Mouse (Mus musculus) embryonic facial prominence, embryonic 14.5 days (tissue): ENCODE measurements around the gene Agr3. TPM values are rescaled to one million over a fixed set of nuclear protein-coding genes. Genes with fewer than 3 reads are reported as not detected.

Experiments
- ATAC-seq: fragments of 200-750 bp; cut with Nextera tagmentation; 2 replicates; pipeline ENCODE4 v1.8.0; 2017; ENCODE audit warnings: low read depth, moderate number of reproducible peaks, moderate TSS enrichment
- DNase-seq: peaks from one replicate; pipeline ENCODE4 v3.0.0-alpha.2; 2015; ENCODE audit warnings: low spot score
- H3K27ac ChIP-seq: fragments of 300-500 bp; sonication (generic); replicated peaks from 2 replicates; pipeline ENCODE4 v1.5.1; 2014; ENCODE audit warnings: low read depth, mild to moderate bottlenecking, low read length, moderate library complexity
- H3K27me3 ChIP-seq: fragments of 300-500 bp; sonication (generic); replicated peaks from 2 replicates; pipeline ENCODE4 v1.6.1; 2014; ENCODE audit warnings: low read length; ENCODE audit not compliant: control insufficient read depth, insufficient read depth
- H3K36me3 ChIP-seq: fragments of 300-500 bp; sonication (generic); 2 replicates; pipeline ENCODE4 v1.6.1; 2014; ENCODE audit warnings: low read length, mixed read lengths; ENCODE audit not compliant: control insufficient read depth, insufficient read depth
- H3K4me1 ChIP-seq: fragments of 300-500 bp; sonication (generic); 2 replicates; pipeline ENCODE4 v1.6.1; 2014; ENCODE audit warnings: antibody characterized with exemption, low read length; ENCODE audit not compliant: control insufficient read depth, insufficient read depth
- H3K4me2 ChIP-seq: fragments of 300-500 bp; sonication (generic); 2 replicates; pipeline ENCODE4 v1.6.1; 2014; ENCODE audit warnings: low read depth, mild to moderate bottlenecking, low read length, moderate library complexity, mixed read lengths
- H3K4me3 ChIP-seq: fragments of 300-500 bp; sonication (generic); 2 replicates; pipeline ENCODE4 v1.5.1; 2014; ENCODE audit warnings: low read depth, mild to moderate bottlenecking, low read length
- H3K9ac ChIP-seq: fragments of 300-500 bp; sonication (generic); 2 replicates; pipeline ENCODE4 v1.6.1; 2014; ENCODE audit warnings: low read depth, mild to moderate bottlenecking, low read length, moderate library complexity, mixed read lengths
- H3K9me3 ChIP-seq: fragments of 300-500 bp; sonication (generic); 2 replicates; pipeline ENCODE4 v1.6.1; 2016; ENCODE audit warnings: low read length; ENCODE audit not compliant: control insufficient read depth
- WGBS: fragments of 180-500 bp; shearing (Covaris S2); extraction: QIAGEN DNeasy Blood & Tissue Kit; methylation state at CpG from one replicate; pipeline ENCODE4 v1.1.7; 2014; 5-methylcytosine and 5-hydroxymethylcytosine counted together
- polyA plus RNA-seq: library from polyadenylated mRNA; unstranded; fragments of >200 nt; fragmentation: Nextera tagmentation; extraction: Ambion mirVana; gene quantifications from 2 replicates; pipeline ENCODE4 v1.2.1, GENCODE M21; 2014

Gene Agr3
- 2.1 and 4.0 TPM in 2 replicates for polyA plus RNA-seq

GRCm38 (mm10) chr12:35925402-35925801, at the start of gene Agr3:
Gene Agr3, plus strand, starts transcription at chr12:35925620.
- no peaks in the 10 kb centered on the region for H3K27me3 ChIP-seq
- no peak within 1 kb of the TSS for H3K4me2 ChIP-seq
- no peak within 1 kb of the TSS for H3K4me3 ChIP-seq
- ATAC-seq (peak; percentile 86; the same call in 1 of the 2 replicates), DNase-seq (peak; percentile 61)
- WGBS = 68% methylated on average over 9 of the region's 9 CpGs
- no peak within 1 kb of the TSS for H3K9ac ChIP-seq
- H3K36me3 ChIP-seq = no peaks in the 10 kb centered on the region
- no peaks in the 10 kb centered on the region for H3K9me3 ChIP-seq
- H3K4me1 ChIP-seq = no peaks in the 10 kb centered on the region
- no peak within 1 kb of the TSS for H3K27ac ChIP-seq

GRCm38 (mm10) chr12:35884892-35885558, 40.4 kb upstream of the Agr3 start:
- ATAC-seq = no peak
- no peaks in the 10 kb centered on the region for H3K36me3 ChIP-seq

GRCm38 (mm10) chr12:35889383-35889782, 36.0 kb upstream of the Agr3 start:
- DNase-seq = no peak
- Histone ChIP-seq H3K36me3 (no peaks in the 10 kb centered on the region), H3K4me2 (no peak overlapping the region), H3K9ac (no peak overlapping the region), H3K27ac (no peak overlapping the region), H3K27me3 (no peaks in the 10 kb centered on the region), H3K9me3 (no peaks in the 10 kb centered on the region), H3K4me3 (no peak overlapping the region), H3K4me1 (no peaks in the 10 kb centered on the region)
- WGBS = 79% methylated on average over 2 of the region's 2 CpGs
- no peak for ATAC-seq

More at GRCm38 (mm10) chr12:35884892-35885558, 40.4 kb upstream of the Agr3 start:
- DNase-seq = peak; percentile 32
- H3K4me3 ChIP-seq = no peak overlapping the region
- no peak overlapping the region for H3K27ac ChIP-seq
- H3K9me3 ChIP-seq = no peaks in the 10 kb centered on the region
- H3K4me1 ChIP-seq = no peaks in the 10 kb centered on the region
- 59% methylated on average over 9 of the region's 9 CpGs for WGBS
- no peak overlapping the region for H3K9ac ChIP-seq
- no peak overlapping the region for H3K4me2 ChIP-seq
- H3K27me3 ChIP-seq = no peaks in the 10 kb centered on the region

GRCm38 (mm10) chr12:35890756-35891155, 34.7 kb upstream of the Agr3 start:
- Histone ChIP-seq H3K9me3 (no peaks in the 10 kb centered on the region), H3K27me3 (no peaks in the 10 kb centered on the region), H3K4me3 (no peak overlapping the region), H3K4me1 (no peaks in the 10 kb centered on the region), H3K4me2 (no peak overlapping the region), H3K9ac (no peak overlapping the region), H3K27ac (no peak overlapping the region), H3K36me3 (no peaks in the 10 kb centered on the region)
- 87% methylated on average over 2 of the region's 2 CpGs for WGBS
- no peak for DNase-seq
- ATAC-seq = no peak

GRCm38 (mm10) chr12:35894304-35894900, 31.0 kb upstream of the Agr3 start:
- no peaks in the 10 kb centered on the region for H3K9me3 ChIP-seq
- H3K4me1 ChIP-seq = no peaks in the 10 kb centered on the region
- H3K27ac ChIP-seq = no peak overlapping the region
- DNase-seq (peak; percentile 55), ATAC-seq (peak; percentile 76; the same call in 1 of the 2 replicates)
- 45% methylated on average over 6 of the region's 6 CpGs for WGBS
- H3K4me2 ChIP-seq = no peak overlapping the region
- no peaks in the 10 kb centered on the region for H3K36me3 ChIP-seq
- no peaks in the 10 kb centered on the region for H3K27me3 ChIP-seq
- H3K9ac ChIP-seq = no peak overlapping the region
- H3K4me3 ChIP-seq = no peak overlapping the region

- Histone ChIP-seq H3K27me3 (no peaks in the 10 kb centered on the region), H3K4me2 (peak overlapping the region; percentile 63), H3K4me1 (no peaks in the 10 kb centered on the region), H3K9ac (peak overlapping the region; percentile 40), H3K4me3 (peak overlapping the region; percentile 39), H3K9me3 (no peaks in the 10 kb centered on the region), H3K27ac (no peak overlapping the region), H3K36me3 (no peaks in the 10 kb centered on the region)
- ATAC-seq (no peak), DNase-seq (peak; percentile 87)
- WGBS = 26% methylated on average over 20 of the region's 20 CpGs
These were observed 29.3 kb upstream of the Agr3 start for GRCm38 (mm10) chr12:35895875-35896763.

GRCm38 (mm10) chr12:35896764-35897282, 28.6 kb upstream of the Agr3 start:
- peak overlapping the region; percentile 39 for H3K4me3 ChIP-seq
- WGBS = 21% methylated on average over 4 of the region's 4 CpGs
- H3K9me3 ChIP-seq = no peaks in the 10 kb centered on the region
- H3K27ac ChIP-seq = no peak overlapping the region
- H3K9ac ChIP-seq = peak overlapping the region; percentile 40
- H3K4me2 ChIP-seq = peak overlapping the region; percentile 63
- H3K27me3 ChIP-seq = no peaks in the 10 kb centered on the region
- DNase-seq (no peak), ATAC-seq (no peak)
- H3K36me3 ChIP-seq = no peaks in the 10 kb centered on the region
- no peaks in the 10 kb centered on the region for H3K4me1 ChIP-seq

GRCm38 (mm10) chr12:35910632-35911031, 14.8 kb upstream of the Agr3 start:
- no peaks in the 10 kb centered on the region for H3K4me1 ChIP-seq
- WGBS = 61% methylated on average over 1 of the region's 1 CpGs
- H3K9ac ChIP-seq = no peak overlapping the region
- no peak for ATAC-seq
- H3K4me3 ChIP-seq = no peak overlapping the region
- H3K27ac ChIP-seq = no peak overlapping the region
- H3K4me2 ChIP-seq = no peak overlapping the region
- H3K9me3 ChIP-seq = no peaks in the 10 kb centered on the region
- no peak for DNase-seq
- no peaks in the 10 kb centered on the region for H3K27me3 ChIP-seq
- H3K36me3 ChIP-seq = no peaks in the 10 kb centered on the region
